Mouse (Mus musculus): ENCODE results near the gene Klhl3.

The Klhl3 gene

GRCm38 (mm10) chr13:58124989-58125388, 11.6 kb upstream of the Klhl3 start:
- no peak for DNase-seq (ENCODE audit: low spot score)

- no peak for DNase-seq (ENCODE audit: low spot score)
These were observed 10.9 kb upstream of the Klhl3 start for GRCm38 (mm10) chr13:58124278-58124677.

- no peak for DNase-seq (ENCODE audit: low spot score)
These were observed 10.0 kb upstream of the Klhl3 start for GRCm38 (mm10) chr13:58123381-58123780.

GRCm38 (mm10) chr13:58122786-58123297, 9.4 kb upstream of the Klhl3 start:
- no peak for DNase-seq (ENCODE audit: low spot score)

GRCm38 (mm10) chr13:58117318-58118017, 4.1 kb upstream of the Klhl3 start:
- peak; percentile 57 for DNase-seq (ENCODE audit: low spot score)

- no peak for DNase-seq (ENCODE audit: low spot score)
These were observed 3.4 kb upstream of the Klhl3 start for GRCm38 (mm10) chr13:58116801-58117200.

GRCm38 (mm10) chr13:58115227-58115626, 1.8 kb upstream of the Klhl3 start:
- DNase-seq (ENCODE audit: low spot score), result no peak

- peak; percentile 23 for DNase-seq (ENCODE audit: low spot score)
These were observed 771 bp downstream of the Klhl3 start for GRCm38 (mm10) chr13:58112601-58113041.

GRCm38 (mm10) chr13:58112191-58112590, 1.2 kb downstream of the Klhl3 start:
- DNase-seq (ENCODE audit: low spot score), result no peak

- no peak for DNase-seq (ENCODE audit: low spot score)
These were observed 2.1 kb downstream of the Klhl3 start for GRCm38 (mm10) chr13:58111306-58111705.

GRCm38 (mm10) chr13:58090643-58091042, 22.7 kb downstream of the Klhl3 start:
- DNase-seq (ENCODE audit: low spot score), result no peak

- DNase-seq (ENCODE audit: low spot score), result no peak
These were observed 29.0 kb downstream of the Klhl3 start for GRCm38 (mm10) chr13:58084396-58084795.

GRCm38 (mm10) chr13:58083521-58083920, 29.9 kb downstream of the Klhl3 start:
- DNase-seq (ENCODE audit: low spot score), result no peak

GRCm38 (mm10) chr13:58083048-58083447, 30.3 kb downstream of the Klhl3 start:
- no peak for DNase-seq (ENCODE audit: low spot score)

GRCm38 (mm10) chr13:58078361-58078760, 35.0 kb downstream of the Klhl3 start:
- DNase-seq (ENCODE audit: low spot score), result no peak

- DNase-seq (ENCODE audit: low spot score), result no peak
These were observed 38.5 kb downstream of the Klhl3 start for GRCm38 (mm10) chr13:58074881-58075280.

GRCm38 (mm10) chr13:58074466-58074865, 38.9 kb downstream of the Klhl3 start:
- DNase-seq (ENCODE audit: low spot score), result no peak

- no peak for DNase-seq (ENCODE audit: low spot score)
These were observed 40.0 kb downstream of the Klhl3 start for GRCm38 (mm10) chr13:58073254-58073882.

- DNase-seq (ENCODE audit: low spot score), result no peak
These were observed 42.2 kb downstream of the Klhl3 start for GRCm38 (mm10) chr13:58071209-58071608.

GRCm38 (mm10) chr13:58070504-58070903, 42.9 kb downstream of the Klhl3 start:
- no peak for DNase-seq (ENCODE audit: low spot score)

- no peak for DNase-seq (ENCODE audit: low spot score)
These were observed 44.8 kb downstream of the Klhl3 start for GRCm38 (mm10) chr13:58068421-58069209.

- no peak for DNase-seq (ENCODE audit: low spot score)
These were observed 45.8 kb downstream of the Klhl3 start for GRCm38 (mm10) chr13:58067540-58068103.
